Mouse (Mus musculus) hindbrain, embryonic 14.5 days (tissue): ENCODE measurements at regions not wholly inside any gene's neighbourhood (a gene's known extent, or its start where the extent isn't known, plus 50 kb on each side); places are given as distances from the start of the nearest gene placed in this dataset.

ENCODE experiments used
- ATAC-seq: fragments of 200-750 bp; cut with Nextera tagmentation; 2 replicates; pipeline ENCODE4 v1.8.0; 2017; ENCODE audit warnings: moderate number of reproducible peaks, mild to moderate bottlenecking, moderate TSS enrichment, moderate library complexity; ENCODE audit not compliant: low FRiP score
- DNase-seq: peaks from one replicate; pipeline ENCODE4 v3.0.0-alpha.2; 2015; ENCODE audit warnings: low spot score
- H3K27ac ChIP-seq: fragments of 300-500 bp; sonication (generic); 2 replicates; pipeline ENCODE4 v1.5.1; 2014; ENCODE audit warnings: mild to moderate bottlenecking, moderate library complexity
- H3K27me3 ChIP-seq: fragments of 300-500 bp; sonication (generic); 2 replicates; pipeline ENCODE4 v1.6.1; 2014; ENCODE audit warnings: mild to moderate bottlenecking, low read length, mixed read lengths; ENCODE audit not compliant: control insufficient read depth, insufficient read depth
- H3K36me3 ChIP-seq: fragments of 300-500 bp; sonication (generic); replicated peaks from 2 replicates; pipeline ENCODE4 v1.6.1; 2014; ENCODE audit not compliant: control insufficient read depth, insufficient read depth
- H3K4me1 ChIP-seq: fragments of 300-500 bp; sonication (generic); replicated peaks from 2 replicates; pipeline ENCODE4 v1.6.1; 2014; ENCODE audit warnings: antibody characterized with exemption, low read length, mixed read lengths; ENCODE audit not compliant: control insufficient read depth, insufficient read depth
- H3K4me2 ChIP-seq: fragments of 300-500 bp; sonication (generic); replicated peaks from 2 replicates; pipeline ENCODE4 v1.6.1; 2014; ENCODE audit warnings: mild to moderate bottlenecking, moderate library complexity
- H3K4me3 ChIP-seq: fragments of 300-500 bp; sonication (generic); replicated peaks from 2 replicates; pipeline ENCODE4 v1.5.1; 2014; ENCODE audit warnings: mild to moderate bottlenecking, low read length
- H3K9ac ChIP-seq: fragments of 300-500 bp; sonication (generic); 2 replicates; pipeline ENCODE4 v1.6.1; 2014
- H3K9me3 ChIP-seq: fragments of 300-500 bp; sonication (generic); 2 replicates; pipeline ENCODE4 v1.6.1; 2016; ENCODE audit warnings: low read length; ENCODE audit not compliant: control insufficient read depth
- WGBS: fragments of 180-500 bp; shearing (Covaris S2); extraction: QIAGEN DNeasy Blood & Tissue Kit; methylation state at CpG from one replicate; pipeline ENCODE4 v1.1.7; 2014; 5-methylcytosine and 5-hydroxymethylcytosine counted together

GRCm38 (mm10) chr8:86428998-86429651, 151.4 kb downstream of the Abcc12 start:
- no peaks in the 10 kb centered on the region for H3K27me3 ChIP-seq
- 86% methylated on average over 2 of the region's 2 CpGs for WGBS
- H3K9me3 ChIP-seq, result no peaks in the 10 kb centered on the region
- no peak overlapping the region for H3K9ac ChIP-seq
- H3K4me1 ChIP-seq, result peaks cover 11% of the 10 kb centered on the region
- no peaks in the 10 kb centered on the region for H3K36me3 ChIP-seq
- ATAC-seq (no peak), DNase-seq (no peak)
- no peak overlapping the region for H3K4me2 ChIP-seq
- H3K27ac ChIP-seq, result peak overlapping the region; percentile 21
- H3K4me3 ChIP-seq, result no peak overlapping the region

GRCm38 (mm10) chr8:86428131-86428530, 152.4 kb downstream of the Abcc12 start:
- 48% methylated on average over 5 of the region's 5 CpGs for WGBS
- Histone ChIP-seq H3K4me2 (no peak overlapping the region), H3K9ac (no peak overlapping the region), H3K4me3 (no peak overlapping the region), H3K27me3 (no peaks in the 10 kb centered on the region), H3K4me1 (peaks cover 11% of the 10 kb centered on the region), H3K36me3 (no peaks in the 10 kb centered on the region), H3K9me3 (no peaks in the 10 kb centered on the region), H3K27ac (no peak overlapping the region)
- ATAC-seq (no peak), DNase-seq (no peak)

GRCm38 (mm10) chr8:86426056-86426455, 154.4 kb downstream of the Abcc12 start:
- no peaks in the 10 kb centered on the region for H3K9me3 ChIP-seq
- no peak overlapping the region for H3K9ac ChIP-seq
- H3K4me1 ChIP-seq, result peaks cover 11% of the 10 kb centered on the region
- ATAC-seq (no peak), DNase-seq (no peak)
- no peak overlapping the region for H3K27ac ChIP-seq
- WGBS, result 72% methylated on average over 4 of the region's 4 CpGs
- no peak overlapping the region for H3K4me2 ChIP-seq
- no peaks in the 10 kb centered on the region for H3K27me3 ChIP-seq
- H3K4me3 ChIP-seq, result no peak overlapping the region
- H3K36me3 ChIP-seq, result no peaks in the 10 kb centered on the region

GRCm38 (mm10) chr8:86425382-86425781, 155.1 kb downstream of the Abcc12 start:
- 88% methylated on average over 3 of the region's 3 CpGs for WGBS
- H3K4me1 ChIP-seq, result peaks cover 11% of the 10 kb centered on the region
- H3K27ac ChIP-seq, result no peak overlapping the region
- H3K9ac ChIP-seq, result no peak overlapping the region
- no peak overlapping the region for H3K4me3 ChIP-seq
- DNase-seq, result no peak
- no peak overlapping the region for H3K4me2 ChIP-seq
- H3K27me3 ChIP-seq, result no peaks in the 10 kb centered on the region
- no peak for ATAC-seq
- H3K36me3 ChIP-seq, result no peaks in the 10 kb centered on the region
- H3K9me3 ChIP-seq, result no peaks in the 10 kb centered on the region

GRCm38 (mm10) chr8:86419059-86419651, 161.3 kb downstream of the Abcc12 start:
- Histone ChIP-seq H3K27me3 (no peaks in the 10 kb centered on the region), H3K27ac (peak overlapping the region; percentile 9; the same call in 1 of the 2 replicates), H3K4me1 (peaks cover 11% of the 10 kb centered on the region; the same call in 1 of the 2 replicates), H3K9me3 (no peaks in the 10 kb centered on the region), H3K4me2 (no peak overlapping the region), H3K36me3 (no peaks in the 10 kb centered on the region), H3K9ac (no peak overlapping the region), H3K4me3 (no peak overlapping the region)
- no peak for ATAC-seq
- WGBS, result 47% methylated on average over 5 of the region's 5 CpGs
- DNase-seq, result no peak

- no peaks in the 10 kb centered on the region for H3K36me3 ChIP-seq
- no peaks in the 10 kb centered on the region for H3K9me3 ChIP-seq
- WGBS, result 43% methylated on average over 7 of the region's 7 CpGs
- H3K4me1 ChIP-seq, result peaks cover 11% of the 10 kb centered on the region; the same call in 1 of the 2 replicates
- no peak for ATAC-seq
- H3K4me3 ChIP-seq, result no peak overlapping the region
- peak overlapping the region; percentile 9; the same call in 1 of the 2 replicates for H3K27ac ChIP-seq
- no peaks in the 10 kb centered on the region for H3K27me3 ChIP-seq
- no peak for DNase-seq
- no peak overlapping the region for H3K4me2 ChIP-seq
- H3K9ac ChIP-seq, result no peak overlapping the region
Measured at GRCm38 (mm10) chr8:86418414-86418981, 162.0 kb downstream of the Abcc12 start.

GRCm38 (mm10) chr8:86415208-86415607, 165.3 kb downstream of the Abcc12 start:
- Histone ChIP-seq H3K4me2 (no peak overlapping the region), H3K9me3 (no peaks in the 10 kb centered on the region), H3K4me1 (peaks cover 11% of the 10 kb centered on the region; the same call in 1 of the 2 replicates), H3K27ac (no peak overlapping the region), H3K9ac (no peak overlapping the region), H3K4me3 (no peak overlapping the region), H3K27me3 (no peaks in the 10 kb centered on the region), H3K36me3 (no peaks in the 10 kb centered on the region)
- no peak for DNase-seq
- WGBS, result 78% methylated on average over 2 of the region's 2 CpGs
- ATAC-seq, result no peak

- Histone ChIP-seq H3K36me3 (no peaks in the 10 kb centered on the region), H3K4me2 (no peak overlapping the region), H3K9me3 (no peaks in the 10 kb centered on the region), H3K9ac (no peak overlapping the region), H3K4me3 (no peak overlapping the region), H3K27ac (no peak overlapping the region), H3K4me1 (no peaks in the 10 kb centered on the region), H3K27me3 (no peaks in the 10 kb centered on the region)
- 81% methylated on average over 8 of the region's 8 CpGs for WGBS
- no peak for ATAC-seq
- DNase-seq, result no peak
Measured at GRCm38 (mm10) chr8:86411232-86411631, 169.3 kb downstream of the Abcc12 start.

- no peak overlapping the region for H3K9ac ChIP-seq
- no peak overlapping the region for H3K4me3 ChIP-seq
- no peaks in the 10 kb centered on the region for H3K9me3 ChIP-seq
- no peak for DNase-seq
- ATAC-seq, result no peak
- H3K27ac ChIP-seq, result no peak overlapping the region
- H3K27me3 ChIP-seq, result no peaks in the 10 kb centered on the region
- WGBS, result 75% methylated on average over 3 of the region's 3 CpGs
- no peak overlapping the region for H3K4me2 ChIP-seq
- H3K36me3 ChIP-seq, result no peaks in the 10 kb centered on the region
- H3K4me1 ChIP-seq, result peaks cover 5% of the 10 kb centered on the region; the same call in 1 of the 2 replicates
Measured at GRCm38 (mm10) chr8:86406196-86406595, 174.3 kb downstream of the Abcc12 start.
